8 mouse cellular contexts compared by ENCODE assay signal in genomic region chr11:73030821-73031498, GRCm38 (mm10). TPM values are rescaled to one million over a fixed set of nuclear protein-coding genes. Genes with fewer than 3 reads are reported as not detected.
DNase-seq lines count a peak whose midpoint lies in the region; ATAC-seq and TF ChIP-seq lines count a peak whose summit lies in the region.

No protein-coding gene starts in this region.

- peak overlapping the region; percentile 50 for H3K9ac ChIP-seq in embryonic facial prominence, embryonic 11.5 days (replicated peaks; ENCODE audit: low read length)
- 0 out of 2 replicates have a peak overlapping the region, but pooled peaks have one; percentile 31 for H3K9ac ChIP-seq in intestine, postnatal 0 days (ENCODE audit: low read depth, low read length)

- no peaks in the 10 kb centered on the region for H3K36me3 ChIP-seq in embryonic facial prominence, embryonic 11.5 days (replicated peaks; ENCODE audit: control insufficient read depth, insufficient read depth, low read depth, low read length)
- no peaks in the 10 kb centered on the region; the same call in 1 of the 2 replicates for H3K36me3 ChIP-seq in intestine, postnatal 0 days (ENCODE audit: control insufficient read depth, insufficient read depth)

- 30% methylated on average over 20 of the region's 20 CpGs for WGBS in bone marrow, adult 2 months
- 24% methylated on average over 20 of the region's 20 CpGs for WGBS in embryonic facial prominence, embryonic 11.5 days
- 25% methylated on average over 20 of the region's 20 CpGs for WGBS in intestine, postnatal 0 days

- TF ChIP-seq POLR2A in bone marrow, adult 2 months (IDR thresholded peaks at IDR 0.05; ENCODE audit: borderline replicate concordance, control insufficient read depth, low read depth, low read length), result no peak

- peak overlapping the region; percentile 44 for H3K4me2 ChIP-seq in embryonic facial prominence, embryonic 11.5 days (ENCODE audit: low read depth, low read length)
- peak overlapping the region; percentile 70 for H3K4me2 ChIP-seq in intestine, postnatal 0 days (replicated peaks; ENCODE audit: low read depth)

- H3K9me3 ChIP-seq in embryonic facial prominence, embryonic 11.5 days (replicated peaks; ENCODE audit: control insufficient read depth, low read length), result no peaks in the 10 kb centered on the region
- H3K9me3 ChIP-seq in intestine, postnatal 0 days (ENCODE audit: control insufficient read depth), result no peaks in the 10 kb centered on the region

- TF ChIP-seq CTCF in bone marrow, adult 2 months (IDR thresholded peaks at IDR 0.05; ENCODE audit: control insufficient read depth, insufficient read depth, low read length), result no peak
- TF ChIP-seq CTCF in intestine, postnatal 0 days (IDR thresholded peaks at IDR 0.05; ENCODE audit: low read depth), result peak; percentile 54

- intact Hi-C loops in left cerebral cortex, postnatal 25 days (cut with DNase I), result no loop called here

- no peak overlapping the region; the same call in 1 of the 2 replicates for H3K27ac ChIP-seq in bone marrow, adult 2 months (ENCODE audit: control insufficient read depth, insufficient read depth, low read depth, low read length, poor library complexity)
- H3K27ac ChIP-seq in embryonic facial prominence, embryonic 11.5 days (replicated peaks; ENCODE audit: low read depth, low read length), result no peak overlapping the region
- H3K27ac ChIP-seq in intestine, postnatal 0 days (ENCODE audit: low read depth, low read length), result no peak overlapping the region; the same call in 1 of the 2 replicates

- no peaks in the 10 kb centered on the region for H3K27me3 ChIP-seq in embryonic facial prominence, embryonic 11.5 days (ENCODE audit: control insufficient read depth, insufficient read depth, low read length)
- H3K27me3 ChIP-seq in intestine, postnatal 0 days (replicated peaks; ENCODE audit: control insufficient read depth, insufficient read depth, low read length), result no peaks in the 10 kb centered on the region

- H3K4me3 ChIP-seq in bone marrow, adult 2 months (replicated peaks; ENCODE audit: control insufficient read depth, low read depth, low read length), result peak overlapping the region; percentile 38
- peak overlapping the region; percentile 17; the same call in 1 of the 2 replicates for H3K4me3 ChIP-seq in embryonic facial prominence, embryonic 11.5 days (ENCODE audit: low read depth, low read length)
- peak overlapping the region; percentile 24 for H3K4me3 ChIP-seq in intestine, postnatal 0 days (ENCODE audit: low read depth, low read length)

- no peaks in the 10 kb centered on the region; the same call in 1 of the 2 replicates for H3K4me1 ChIP-seq in bone marrow, adult 2 months (ENCODE audit: control insufficient read depth, insufficient read depth, low read length)
- no peaks in the 10 kb centered on the region for H3K4me1 ChIP-seq in embryonic facial prominence, embryonic 11.5 days (ENCODE audit: control insufficient read depth, insufficient read depth, low read length)
- no peaks in the 10 kb centered on the region for H3K4me1 ChIP-seq in intestine, postnatal 0 days (replicated peaks; ENCODE audit: control insufficient read depth, insufficient read depth, low read length)

- peak; percentile 90 for ATAC-seq in embryonic facial prominence, embryonic 11.5 days (replicated peaks; ENCODE audit: insufficient number of reproducible peaks, low FRiP score, low TSS enrichment, low read depth)
- peak; percentile 98 for ATAC-seq in granulocyte monocyte progenitor cell, adult 5-6 weeks (replicated peaks; ENCODE audit: poor library complexity, severe bottlenecking)
- peak; percentile 80 for ATAC-seq in intestine, postnatal 0 days

- peak; percentile 92 for DNase-seq in embryonic facial prominence, embryonic 11.5 days (ENCODE audit: low spot score)
- DNase-seq in left cerebral cortex, postnatal 25 days (ENCODE audit: low spot score in 2 of 2), result peak; percentile 87 to 98
- peak; percentile 90 for DNase-seq in mesoderm, embryonic 11.5 days (ENCODE audit: low read depth, low spot score)
- peak; percentile 82 for DNase-seq in right cerebral cortex, postnatal 14 days
- no peak for DNase-seq in MN1 (ENCODE audit: low spot score)

RNA-seq across cellular contexts. Expression of gene Camkk1, which starts 12.2 kb away (rescaled TPM):
- 3.3 and 8.7 TPM in 2 replicates for polyA plus RNA-seq in bone marrow, adult 2 months (2011; ENCODE audit: insufficient read depth, insufficient read length, low replicate concordance, missing spikeins)
- polyA plus RNA-seq in embryonic facial prominence, embryonic 11.5 days (2014; fragmentation: Nextera tagmentation; extraction: Ambion mirVana), result 3.4 and 4.2 TPM in 2 replicates
- 0.49 and 0.86 TPM in 2 replicates for total RNA-seq in granulocyte monocyte progenitor cell, adult 5-6 weeks (2014; fragmentation: Nextera tagmentation)
- total RNA-seq in granulocyte monocyte progenitor cell, adult 5-6 weeks (2017), result 1.5 and 3.1 TPM in 2 replicates
- 3.2 and 3.5 TPM in 2 replicates for polyA plus RNA-seq in intestine, postnatal 0 days (2015; fragmentation: Nextera tagmentation; extraction: Ambion mirVana)
- 10 to 100 TPM; 79.5 to 92.4 TPM for total RNA-seq in left cerebral cortex, postnatal 25 days (2021)

RNA-seq across cellular contexts. Expression of gene Ncbp3, which starts 16.6 kb away (rescaled TPM):
- polyA plus RNA-seq in bone marrow, adult 2 months (2011; ENCODE audit: insufficient read depth, insufficient read length, low replicate concordance, missing spikeins), result 6.8 and 8.0 TPM in 2 replicates
- polyA plus RNA-seq in embryonic facial prominence, embryonic 11.5 days (2014; fragmentation: Nextera tagmentation; extraction: Ambion mirVana), result 11.3 and 11.9 TPM in 2 replicates
- 10.1 and 13.2 TPM in 2 replicates for total RNA-seq in granulocyte monocyte progenitor cell, adult 5-6 weeks (2014; fragmentation: Nextera tagmentation)
- 12.6 and 15.6 TPM in 2 replicates for total RNA-seq in granulocyte monocyte progenitor cell, adult 5-6 weeks (2017)
- 3.4 and 4.6 TPM in 2 replicates for polyA plus RNA-seq in intestine, postnatal 0 days (2015; fragmentation: Nextera tagmentation; extraction: Ambion mirVana)
- total RNA-seq in left cerebral cortex, postnatal 25 days (2021), result 1 to 10 TPM; 8.3 to 8.9 TPM

RNA-seq across cellular contexts. Expression of gene P2rx1, which starts 32.1 kb away (rescaled TPM):
- polyA plus RNA-seq in bone marrow, adult 2 months (2011; ENCODE audit: insufficient read depth, insufficient read length, low replicate concordance, missing spikeins), result 19.8 and 31.7 TPM in 2 replicates
- polyA plus RNA-seq in embryonic facial prominence, embryonic 11.5 days (2014; fragmentation: Nextera tagmentation; extraction: Ambion mirVana), result 1.2 and 1.3 TPM in 2 replicates
- total RNA-seq in granulocyte monocyte progenitor cell, adult 5-6 weeks (2014; fragmentation: Nextera tagmentation), result 10.4 and 13.3 TPM in 2 replicates
- total RNA-seq in granulocyte monocyte progenitor cell, adult 5-6 weeks (2017), result 3.3 and 4.2 TPM in 2 replicates
- 3.4 and 4.1 TPM in 2 replicates for polyA plus RNA-seq in intestine, postnatal 0 days (2015; fragmentation: Nextera tagmentation; extraction: Ambion mirVana)
- 1 to 10 TPM in 1 of 2 experiments, under 1 TPM in 1; 0.28 to 1.0 TPM for total RNA-seq in left cerebral cortex, postnatal 25 days (2021)

RNA-seq across cellular contexts. Expression of gene Itgae, which starts 59.4 kb away (rescaled TPM):
- polyA plus RNA-seq in bone marrow, adult 2 months (2011; ENCODE audit: insufficient read depth, insufficient read length, low replicate concordance, missing spikeins), result 1.2 TPM in 1 of 2 replicates, not detected in the other
- 0.06 and 0.17 TPM in 2 replicates for polyA plus RNA-seq in embryonic facial prominence, embryonic 11.5 days (2014; fragmentation: Nextera tagmentation; extraction: Ambion mirVana)
- total RNA-seq in granulocyte monocyte progenitor cell, adult 5-6 weeks (2014; fragmentation: Nextera tagmentation), result 0.68 TPM in 1 of 2 replicates, not detected in the other
- total RNA-seq in granulocyte monocyte progenitor cell, adult 5-6 weeks (2017), result 0.77 TPM in 1 of 2 replicates, not detected in the other
- 0.30 and 0.31 TPM in 2 replicates for polyA plus RNA-seq in intestine, postnatal 0 days (2015; fragmentation: Nextera tagmentation; extraction: Ambion mirVana)
- total RNA-seq in left cerebral cortex, postnatal 25 days (2021), result under 1 TPM; 0.18 to 0.21 TPM
